ENCODE assay signal across 8 mouse cellular contexts in the genomic region with DNA sequence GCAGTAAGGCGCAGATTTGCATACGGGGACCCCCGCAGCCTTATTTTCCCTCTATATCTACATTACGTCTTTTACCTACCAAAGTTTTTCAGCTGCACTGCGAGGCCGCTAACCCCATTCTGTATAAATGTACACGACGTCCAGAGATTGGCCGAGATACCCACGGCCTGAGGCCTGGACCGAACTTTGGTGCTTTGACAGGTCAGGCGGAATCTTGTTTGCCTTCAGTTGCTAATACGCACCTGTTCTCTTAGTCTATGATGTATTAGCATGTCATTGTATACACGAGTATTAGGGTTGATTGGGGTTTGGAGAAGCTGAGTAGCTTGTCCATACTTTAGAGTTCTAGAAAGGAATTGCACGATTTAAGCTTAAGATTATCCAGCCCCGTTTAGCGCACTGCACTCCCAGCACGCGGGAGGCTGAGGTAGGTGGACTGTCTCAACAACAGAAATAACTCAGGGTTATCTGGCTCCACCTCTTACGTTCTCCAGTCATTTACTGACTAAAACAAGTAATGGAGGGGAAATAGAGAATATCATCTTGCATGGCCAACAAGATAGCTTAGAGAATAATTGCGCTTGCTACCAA. TPM values are rescaled to one million over a fixed set of nuclear protein-coding genes. Genes with fewer than 3 reads are reported as not detected.
DNase-seq lines count a peak whose midpoint lies in the region; ATAC-seq and TF ChIP-seq lines count a peak whose summit lies in the region.

No protein-coding gene starts in this region.

- no peaks in the 10 kb centered on the region for H3K4me1 ChIP-seq in brown adipose tissue, adult 24 weeks (ENCODE audit: control insufficient read depth, insufficient read depth, insufficient read length, low read length)
- H3K4me1 ChIP-seq in hindbrain, embryonic 11.5 days (replicated peaks; ENCODE audit: control insufficient read depth, insufficient read depth, low read length): no peaks in the 10 kb centered on the region
- H3K4me1 ChIP-seq in midbrain, embryonic 10.5 days: peaks cover 10% of the 10 kb centered on the region

- no peak; the same call in 1 of the 2 replicates for ATAC-seq in hindbrain, embryonic 11.5 days (ENCODE audit: low FRiP score)
- no peak for ATAC-seq in erythroid progenitor cell, adult 5-6 weeks (replicated peaks; ENCODE audit: low FRiP score, poor library complexity, severe bottlenecking)

- H3K4me2 ChIP-seq in hindbrain, embryonic 11.5 days (replicated peaks; ENCODE audit: low read depth, low read length): peak overlapping the region; percentile 77

- intact Hi-C loops in left cerebral cortex, adult 2 months (cut with DNase I): loop anchor here (1.0 to 2.0 kb wide), 2 partner anchors 107 to 124 kb away; partner anchors contain the start of genes Papolg, Pex13 and Pus10
- intact Hi-C loops in left cerebral cortex, postnatal 10 days (cut with DNase I): no loop called here

- no peak for DNase-seq in left cerebral cortex, adult 2 months (ENCODE audit: extremely low spot score in 1 of 2, low spot score in 2 of 2)
- DNase-seq in left cerebral cortex, postnatal 10 days (ENCODE audit: extremely low spot score in 1 of 2, low spot score in 2 of 2): no peak
- DNase-seq in hindbrain, embryonic 11.5 days (ENCODE audit: low spot score): no peak
- no peak for DNase-seq in midbrain, embryonic 10.5 days (ENCODE audit: low spot score)
- no peak for DNase-seq in cerebellum, adult 11-12 months
- DNase-seq in adrenal gland, adult (ENCODE audit: inconsistent age in 2 of 2, low spot score in 1 of 2): no peak

- H3K9me3 ChIP-seq in hindbrain, embryonic 11.5 days (ENCODE audit: control insufficient read depth, low read length): no peaks in the 10 kb centered on the region
- H3K9me3 ChIP-seq in midbrain, embryonic 10.5 days (replicated peaks): no peaks in the 10 kb centered on the region

- peak overlapping the region; percentile 97 for H3K27ac ChIP-seq in left cerebral cortex, adult 2 months
- peak overlapping the region; percentile 100 for H3K27ac ChIP-seq in brown adipose tissue, adult 24 weeks (replicated peaks; ENCODE audit: low read depth, low read length)
- peak overlapping the region; percentile 87; the same call in 1 of the 2 replicates for H3K27ac ChIP-seq in hindbrain, embryonic 11.5 days (ENCODE audit: low read depth, low read length)
- peak overlapping the region; percentile 93 for H3K27ac ChIP-seq in midbrain, embryonic 10.5 days (replicated peaks)

- H3K36me3 ChIP-seq in hindbrain, embryonic 11.5 days (ENCODE audit: control insufficient read depth, insufficient read depth, low read length): no peaks in the 10 kb centered on the region
- no peaks in the 10 kb centered on the region for H3K36me3 ChIP-seq in midbrain, embryonic 10.5 days

- no peaks in the 10 kb centered on the region for H3K27me3 ChIP-seq in hindbrain, embryonic 11.5 days (ENCODE audit: control insufficient read depth, insufficient read depth, low read length)
- peaks cover 40% of the 10 kb centered on the region for H3K27me3 ChIP-seq in midbrain, embryonic 10.5 days (ENCODE audit: low read depth, poor library complexity, severe bottlenecking)

- peak overlapping the region; percentile 65 for H3K9ac ChIP-seq in hindbrain, embryonic 11.5 days (ENCODE audit: low read depth, low read length)

- no peak for TF ChIP-seq CTCF in left cerebral cortex, adult 2 months (IDR thresholded peaks at IDR 0.05)

- H3K4me3 ChIP-seq in left cerebral cortex, adult 2 months: peak overlapping the region; percentile 95
- H3K4me3 ChIP-seq in brown adipose tissue, adult 24 weeks (ENCODE audit: insufficient read depth, low read depth, low read length): peak overlapping the region; percentile 97
- peak overlapping the region; percentile 72 for H3K4me3 ChIP-seq in hindbrain, embryonic 11.5 days (ENCODE audit: low read depth, low read length)
- H3K4me3 ChIP-seq in midbrain, embryonic 10.5 days: peak overlapping the region; percentile 79

- WGBS in hindbrain, embryonic 11.5 days: 6% methylated on average over 21 of the region's 21 CpGs
- 6% methylated on average over 21 of the region's 21 CpGs for WGBS in midbrain, embryonic 10.5 days

RNA-seq across cellular contexts. Expression of gene Rel, which starts 0.8 kb away (rescaled TPM):
- total RNA-seq in left cerebral cortex, adult 2 months (2021): 1 to 10 TPM; 3.6 to 4.1 TPM
- total RNA-seq in left cerebral cortex, postnatal 10 days (2021): 1 to 10 TPM; 3.5 to 4.3 TPM
- polyA plus RNA-seq in brown adipose tissue, adult 24 weeks (2012; ENCODE audit: insufficient read depth, insufficient read length, missing spikeins): 1.8 and 3.1 TPM in 2 replicates
- 0.54 and 0.80 TPM in 2 replicates for polyA plus RNA-seq in hindbrain, embryonic 11.5 days (2014; fragmentation: Nextera tagmentation; extraction: Ambion mirVana)
- 0.55 and 0.59 TPM in 2 replicates for polyA plus RNA-seq in midbrain, embryonic 10.5 days (2016; fragmentation: Nextera tagmentation; extraction: Ambion mirVana)
- total RNA-seq in erythroid progenitor cell, adult 5-6 weeks (2015; ENCODE audit: low replicate concordance): 6.3 and 7.6 TPM in 2 replicates
- total RNA-seq in erythroid progenitor cell, adult 5-6 weeks (2017; ENCODE audit: low replicate concordance): 0.90 and 1.2 TPM in 2 replicates
